Mouse (Mus musculus): ENCODE data around the gene Iqcf1. TPM values are rescaled to one million over a fixed set of nuclear protein-coding genes. Genes with fewer than 3 reads are reported as not detected.

The Iqcf1 gene
- total RNA-seq, 2 experiments from 2014 or later: not detected

DNA sequence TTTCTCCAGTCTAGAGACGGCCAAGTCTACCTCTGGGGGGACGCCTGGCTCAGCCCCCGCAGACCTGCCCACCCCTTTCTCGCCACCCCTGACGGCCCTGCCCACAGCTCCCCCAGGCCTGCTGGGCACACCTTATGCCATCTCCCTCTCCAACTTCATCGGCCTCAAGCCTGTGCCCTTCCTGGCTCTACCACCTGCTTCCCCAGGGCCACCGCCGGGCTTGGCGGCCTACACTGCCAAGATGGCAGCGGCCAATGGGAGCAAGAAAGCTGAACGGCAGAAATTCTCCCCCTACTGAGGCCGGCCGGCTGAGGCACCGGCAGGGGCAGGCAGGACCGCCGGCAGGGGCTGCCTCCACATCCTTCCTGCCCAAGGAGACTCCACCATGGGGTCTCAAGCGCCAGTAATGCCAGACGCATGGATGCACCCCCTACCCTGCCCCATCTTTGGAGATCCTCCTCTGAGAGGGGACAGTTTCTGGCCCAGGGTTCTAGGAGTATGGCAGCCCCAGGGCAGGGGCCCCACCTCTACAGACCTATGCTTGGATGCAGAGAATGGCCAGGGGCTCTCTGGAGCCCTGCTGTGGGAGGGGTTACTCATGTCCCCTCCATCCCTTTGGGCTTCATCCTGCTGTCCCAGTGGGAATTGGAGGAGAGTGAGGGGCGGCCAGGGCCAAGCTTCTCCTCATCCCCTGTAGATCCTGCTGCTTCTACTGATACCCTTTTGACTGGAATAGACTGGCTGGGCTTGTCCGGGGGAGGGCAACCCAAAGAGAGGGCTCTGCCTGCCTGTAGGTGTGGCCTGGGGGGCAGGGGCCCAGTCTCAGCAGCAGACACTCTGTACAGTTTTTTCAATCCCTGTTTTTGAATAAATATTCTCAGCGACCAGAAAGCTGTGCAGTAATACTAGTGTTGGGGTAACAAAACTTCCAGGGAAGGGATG lies 36.4 kb upstream of the Iqcf1 start:
- intact Hi-C loops (cut with DNase I): no loop called here
- DNase-seq (ENCODE audit: low spot score in 2 of 2): no peak

DNA sequence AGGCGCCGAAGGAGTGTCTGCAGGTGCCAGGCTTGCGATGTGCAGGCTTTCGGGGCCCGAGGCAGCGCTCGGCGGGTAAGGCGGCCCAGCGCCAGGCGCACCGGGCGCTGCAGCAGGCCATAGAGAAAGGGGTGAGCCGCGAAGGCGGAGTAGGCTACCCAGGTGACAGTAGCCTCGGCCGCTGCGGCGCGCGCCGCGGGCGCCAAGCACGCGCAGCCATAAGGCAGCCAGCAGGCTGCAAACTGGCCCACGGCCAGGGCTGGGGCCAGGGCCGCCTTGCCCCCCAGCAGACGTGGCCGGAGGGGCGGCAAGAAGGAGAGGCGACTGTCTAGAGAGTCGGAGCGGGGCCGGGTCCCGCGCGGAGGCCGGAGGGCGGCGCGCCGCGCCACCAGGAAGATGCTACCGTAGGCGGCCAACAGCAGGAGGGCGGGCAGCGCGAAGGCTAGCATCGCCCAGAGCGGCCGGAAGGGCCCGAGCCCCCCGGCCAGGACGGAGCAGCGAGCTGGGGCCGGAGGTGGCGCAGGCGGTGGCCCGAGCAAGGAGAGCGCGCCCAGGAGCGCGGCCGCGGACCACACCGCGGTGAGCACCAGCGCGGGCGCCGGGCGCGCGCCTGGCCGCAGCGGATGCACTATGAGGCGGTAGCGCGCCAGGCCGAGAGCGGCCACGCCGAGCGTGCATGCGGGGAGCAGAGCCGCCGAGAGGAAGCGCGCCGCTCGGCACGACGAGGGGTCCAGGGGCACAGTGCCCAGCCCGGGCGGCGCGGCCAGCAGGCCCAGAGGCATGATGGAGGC lies 34.8 kb upstream of the Iqcf1 start:
- intact Hi-C loops (cut with DNase I): no loop called here

DNA sequence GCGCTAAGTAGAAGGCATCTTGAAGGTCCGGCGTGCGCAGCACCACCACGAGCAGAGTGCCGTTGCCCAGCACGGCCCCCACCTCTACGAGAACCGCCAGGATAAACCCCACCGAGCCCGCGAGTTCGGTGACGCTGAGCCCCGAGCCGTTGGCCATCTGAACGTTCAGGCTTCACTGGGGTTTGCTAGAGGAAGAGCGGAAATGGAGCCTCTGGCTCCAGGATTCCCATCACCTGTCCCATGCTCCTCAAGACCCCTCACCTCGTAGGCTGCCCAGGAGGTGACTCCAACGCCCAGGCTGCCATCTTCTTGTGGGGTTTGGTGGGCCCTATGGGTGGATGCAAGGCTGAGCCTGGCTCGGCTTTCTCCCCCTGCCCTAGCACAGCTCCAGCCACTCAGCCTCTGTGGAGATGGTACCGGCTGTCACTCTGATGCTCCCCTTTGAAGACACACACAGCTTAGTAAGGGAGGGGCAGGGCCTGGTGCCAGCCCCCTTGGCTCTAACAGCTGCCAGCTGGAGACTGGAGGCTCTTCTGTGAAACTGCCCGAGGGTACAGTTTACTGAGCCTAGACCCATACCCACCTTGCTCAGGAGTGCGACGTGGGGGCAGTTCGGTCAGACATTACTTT lies 34.1 kb upstream of the Iqcf1 start, which contains the start of gene Gpr62:
Gene Gpr62, minus strand, starts transcription at position 368 of the 630 bp plus-strand sequence.
- intact Hi-C loops (cut with DNase I): no loop called here
- peak in 1 of 2 experiments; percentile 48 for DNase-seq (ENCODE audit: low spot score in 2 of 2)

More for the DNA sequence above, 34.8 kb upstream of the Iqcf1 start:
- DNase-seq (ENCODE audit: low spot score in 2 of 2): peak; percentile 79 to 83

DNA sequence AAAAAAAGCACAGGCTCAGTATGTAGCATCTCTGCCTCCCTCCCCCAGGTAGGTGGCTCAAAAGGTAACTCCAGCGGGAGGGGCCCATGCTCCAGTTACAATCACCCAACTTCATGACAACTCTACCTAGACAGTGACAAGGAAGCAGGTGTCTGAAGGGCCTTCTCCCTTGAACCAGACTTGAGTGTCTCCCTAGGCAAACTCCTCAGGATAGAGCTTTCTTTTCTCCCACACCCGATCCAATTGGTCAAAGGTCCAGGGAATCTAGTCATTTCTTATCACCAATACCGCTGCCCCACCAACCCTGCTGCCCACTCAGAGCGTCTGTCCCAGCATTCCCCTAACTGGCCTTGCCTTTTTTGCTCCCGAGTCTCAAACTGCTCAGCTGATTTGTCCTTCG lies 33.0 kb upstream of the Iqcf1 start:
- intact Hi-C loops (cut with DNase I): no loop called here

DNA sequence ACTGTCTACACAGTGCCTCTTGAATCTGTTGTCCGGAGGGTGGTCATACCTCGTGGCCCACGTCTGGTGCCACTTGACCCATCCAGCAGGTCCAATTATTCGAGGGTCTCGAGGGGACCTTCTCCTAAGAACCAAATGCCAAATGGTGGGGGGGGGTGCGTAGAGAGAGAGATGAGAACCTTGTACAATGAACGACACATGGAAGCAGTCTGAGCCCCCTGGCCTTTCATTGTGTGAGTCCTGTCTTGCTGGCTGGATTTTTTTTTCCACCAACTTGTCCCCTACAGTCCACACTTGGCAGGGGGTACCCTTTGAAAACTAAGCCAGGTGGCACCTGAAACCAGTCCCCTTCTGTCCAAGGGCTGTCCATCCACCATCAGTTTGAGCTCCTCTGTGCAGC lies 32.0 kb upstream of the Iqcf1 start:
- no peak for DNase-seq (ENCODE audit: low spot score in 2 of 2)
- intact Hi-C loops (cut with DNase I): no loop called here

More for the DNA sequence above, 33.0 kb upstream of the Iqcf1 start:
- DNase-seq (ENCODE audit: low spot score in 2 of 2): no peak

DNA sequence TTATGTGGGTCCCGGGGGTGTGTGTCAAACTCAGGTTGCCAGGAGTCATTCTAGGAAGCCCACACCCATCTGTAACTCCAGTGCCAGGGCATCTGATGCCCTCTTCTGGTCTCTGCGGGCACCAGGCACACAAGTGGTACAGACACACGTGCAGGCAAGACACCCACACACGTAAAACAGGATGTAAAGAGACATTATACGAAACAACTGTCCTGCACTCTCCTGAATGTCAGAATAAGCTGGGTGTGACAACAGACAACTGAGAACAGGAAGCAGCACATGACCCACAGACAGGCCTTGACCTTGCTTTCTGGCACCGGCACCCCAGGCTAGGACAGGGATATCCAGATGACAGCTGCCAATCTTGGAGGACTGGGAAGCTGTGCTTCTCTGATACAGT lies 30.4 kb upstream of the Iqcf1 start:
- no peak for DNase-seq (ENCODE audit: low spot score in 2 of 2)
- intact Hi-C loops (cut with DNase I): no loop called here

DNA sequence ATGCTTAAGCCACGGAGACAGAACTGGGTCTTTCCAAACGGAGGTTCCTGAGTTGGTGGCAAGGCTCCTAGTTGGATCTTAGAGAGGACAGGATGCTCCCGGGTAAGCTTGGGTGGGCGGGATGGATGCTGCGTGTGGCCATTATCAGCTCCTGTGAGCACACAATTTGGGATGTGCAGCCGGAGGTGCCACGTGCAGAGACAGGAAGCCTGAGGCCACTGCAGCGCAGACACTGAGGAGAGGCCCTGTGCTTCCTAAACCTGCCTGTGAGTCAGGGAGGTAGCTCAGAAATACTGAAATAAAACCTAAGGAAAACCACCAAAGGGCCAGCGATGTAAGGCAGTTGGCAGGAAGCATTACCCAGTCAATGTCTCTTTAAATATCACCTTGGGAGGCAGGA lies 30.0 kb upstream of the Iqcf1 start:
- intact Hi-C loops (cut with DNase I): no loop called here
- DNase-seq (ENCODE audit: low spot score in 2 of 2): no peak

DNA sequence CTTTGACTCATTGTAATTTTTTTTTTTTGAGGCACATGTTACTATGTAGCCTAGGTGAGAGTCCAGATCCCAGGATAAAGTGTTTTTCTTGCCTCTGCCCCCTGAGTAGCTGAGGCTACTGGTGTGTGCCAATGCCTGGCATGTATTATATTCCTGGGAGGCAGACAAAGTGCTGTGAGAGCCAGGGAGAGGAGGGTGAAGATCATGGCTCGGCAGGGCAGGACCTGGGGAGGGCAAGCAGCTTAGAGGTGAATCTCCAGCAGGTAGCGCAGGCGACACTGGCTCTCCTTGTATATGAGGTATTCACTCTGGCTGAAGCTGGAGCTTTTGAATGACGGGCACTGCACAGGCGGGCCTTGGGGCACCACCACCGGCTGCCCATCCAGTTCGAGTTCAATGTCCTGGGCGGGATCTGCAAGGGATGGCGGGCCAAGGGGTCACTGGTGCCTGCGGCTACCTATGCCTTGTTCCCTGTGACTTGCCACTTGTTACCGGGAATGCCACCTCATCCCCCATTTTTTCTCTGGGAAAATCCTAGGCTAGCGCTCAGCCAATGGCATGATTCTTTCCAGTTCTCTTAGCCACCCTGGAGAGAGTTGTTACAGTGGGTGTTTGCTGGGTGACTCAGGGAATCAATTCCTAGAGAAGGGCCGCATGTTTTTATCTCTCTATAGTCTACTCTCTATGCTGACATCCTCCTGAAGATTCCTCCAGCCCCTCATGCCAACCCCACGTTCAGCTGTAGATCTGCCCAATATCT lies 28.6 kb upstream of the Iqcf1 start:
- intact Hi-C loops (cut with DNase I): no loop called here
- DNase-seq (ENCODE audit: low spot score in 2 of 2): peak in 1 of 2 experiments; percentile 18

DNA sequence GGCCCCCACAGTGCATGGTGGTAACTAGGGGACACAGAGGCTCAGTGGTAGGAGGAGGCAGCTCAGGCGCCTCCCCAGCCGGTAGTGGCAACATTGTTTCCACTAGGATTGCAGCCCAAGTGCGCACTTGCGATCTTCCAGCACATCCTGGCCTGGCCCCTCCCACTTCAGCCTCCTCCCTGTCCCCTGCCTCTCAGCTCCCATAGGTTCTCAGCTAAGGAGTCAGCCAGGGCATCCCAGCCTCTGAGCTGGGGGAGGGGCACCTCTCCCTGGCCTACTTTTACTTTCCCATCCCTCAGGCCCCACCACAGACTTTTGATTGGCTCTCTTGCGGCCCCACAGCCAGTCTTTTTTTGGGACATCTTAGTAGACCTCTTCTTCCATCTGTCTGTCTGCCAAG lies 27.9 kb upstream of the Iqcf1 start:
- intact Hi-C loops (cut with DNase I): no loop called here
- DNase-seq (ENCODE audit: low spot score in 2 of 2): peak in 1 of 2 experiments; percentile 42

DNA sequence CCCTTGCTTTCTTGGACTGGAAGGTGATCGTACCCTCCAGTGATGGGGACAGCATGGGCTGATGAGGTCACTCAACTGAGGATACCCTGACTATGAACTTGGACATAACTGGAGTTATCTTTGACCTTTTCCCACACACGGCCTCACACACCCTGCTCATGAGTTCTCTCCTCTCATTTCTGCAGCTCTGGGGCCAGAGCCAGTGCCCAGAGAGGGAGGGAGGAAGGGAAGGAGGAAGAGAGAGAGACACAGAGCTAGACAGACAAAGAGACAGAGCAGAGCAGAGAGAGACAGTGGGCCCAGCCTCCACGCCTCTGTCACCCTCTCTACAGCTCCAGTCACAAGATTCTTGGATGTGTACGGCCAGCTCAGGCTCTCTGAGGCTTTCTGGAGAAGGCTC lies 27.4 kb upstream of the Iqcf1 start:
- DNase-seq (ENCODE audit: low spot score in 2 of 2): peak in 1 of 2 experiments; percentile 19
- intact Hi-C loops (cut with DNase I): no loop called here

DNA sequence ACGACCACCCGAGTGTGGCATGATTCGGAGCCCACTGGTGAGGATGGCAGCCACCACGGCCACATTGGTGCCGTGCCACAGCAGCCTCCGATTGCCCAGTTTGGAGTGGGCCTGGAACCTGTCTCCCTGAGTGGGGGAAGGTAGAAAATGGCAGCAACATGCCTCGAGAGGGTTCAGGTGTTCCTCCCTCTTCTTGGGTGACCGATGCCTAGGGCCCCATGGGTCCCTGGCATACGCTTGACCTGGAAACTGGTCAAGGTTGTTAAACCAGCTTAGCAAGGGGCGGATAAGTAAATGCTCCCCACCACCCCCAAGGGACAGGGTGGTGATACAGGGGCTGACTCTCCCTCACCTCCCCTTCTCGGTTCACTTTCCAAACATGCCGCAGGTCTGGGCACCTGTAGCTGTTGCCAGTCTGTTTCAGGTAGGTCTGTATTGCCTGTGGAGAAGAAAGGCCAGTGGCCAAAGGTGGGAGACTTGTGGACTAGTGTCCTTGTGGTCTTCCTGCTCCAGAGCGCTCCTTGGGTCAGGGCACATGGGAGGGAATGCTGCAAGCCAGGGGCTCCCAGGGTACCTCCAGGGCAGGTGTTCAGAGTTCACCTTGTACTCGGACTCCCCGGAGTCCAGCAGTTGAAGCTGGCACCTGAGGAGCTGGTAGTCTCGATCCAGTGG lies 26.6 kb upstream of the Iqcf1 start:
- intact Hi-C loops (cut with DNase I): no loop called here
- DNase-seq (ENCODE audit: low spot score in 2 of 2): peak in 1 of 2 experiments; percentile 3

DNA sequence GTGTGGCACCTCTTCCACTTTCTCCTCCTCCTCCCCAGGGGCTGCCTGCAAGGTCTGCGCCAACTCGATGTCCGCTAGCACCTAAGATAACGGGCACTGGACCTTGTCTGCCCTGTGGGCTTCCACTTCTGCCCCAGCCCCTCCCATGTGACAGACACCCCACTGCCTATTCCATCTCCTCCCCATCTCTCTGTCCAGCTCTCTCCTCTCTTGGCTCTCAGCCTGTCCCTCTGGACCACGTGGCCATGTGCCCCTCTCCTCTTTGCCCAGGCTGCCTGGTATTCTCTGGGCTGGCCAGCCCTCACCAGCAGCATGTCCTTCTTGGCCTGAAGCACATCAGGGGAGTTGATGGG lies 26.0 kb upstream of the Iqcf1 start:
- no peak for DNase-seq (ENCODE audit: low spot score in 2 of 2)
- intact Hi-C loops (cut with DNase I): no loop called here

DNA sequence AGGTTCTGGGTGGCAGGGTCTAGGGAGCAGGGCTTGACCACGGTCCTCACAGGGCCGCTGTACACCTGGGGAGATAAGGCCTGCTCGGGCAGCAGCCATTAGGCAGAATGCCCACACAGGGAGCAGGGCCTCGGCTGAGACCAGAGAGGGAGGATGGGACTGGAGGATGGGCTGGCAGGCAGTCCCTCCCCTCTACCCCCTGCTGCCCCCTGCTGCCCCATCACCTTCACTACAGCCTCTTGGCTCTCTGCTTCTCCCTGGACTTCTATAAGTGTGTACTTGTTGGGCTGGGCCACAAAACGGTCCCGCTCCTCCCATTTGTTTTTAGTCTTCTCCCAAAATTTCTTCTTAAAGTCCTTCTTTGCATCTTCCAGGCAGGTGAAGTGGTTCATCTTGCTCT lies 25.3 kb upstream of the Iqcf1 start:
- intact Hi-C loops (cut with DNase I): no loop called here
- DNase-seq (ENCODE audit: low spot score in 2 of 2): peak in 1 of 2 experiments; percentile 45

DNA sequence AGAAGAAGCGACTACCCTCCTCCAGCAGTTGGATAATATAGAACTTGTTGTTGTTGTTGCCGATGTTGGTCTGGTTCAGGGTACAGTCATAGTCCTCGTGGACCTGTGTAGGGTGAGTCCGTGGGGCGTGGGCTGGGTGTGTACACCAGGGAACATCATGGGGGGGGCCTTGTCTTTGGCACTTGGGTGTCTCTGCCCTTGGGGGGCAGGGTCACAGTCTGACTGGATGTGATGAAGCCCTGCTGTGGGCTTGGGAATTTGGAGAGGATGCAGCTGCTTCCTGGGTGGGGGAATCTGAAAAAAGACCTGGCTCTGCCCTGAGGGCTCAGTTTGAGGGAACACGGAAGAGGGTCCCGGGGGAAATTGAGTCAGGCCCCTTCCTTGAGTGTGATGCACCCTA lies 24.7 kb upstream of the Iqcf1 start:
- intact Hi-C loops (cut with DNase I): loop anchor here (5.0 kb wide), 1 partner anchor 188 kb away; no protein-coding TSS in a partner anchor
- DNase-seq (ENCODE audit: low spot score in 2 of 2): no peak

DNA sequence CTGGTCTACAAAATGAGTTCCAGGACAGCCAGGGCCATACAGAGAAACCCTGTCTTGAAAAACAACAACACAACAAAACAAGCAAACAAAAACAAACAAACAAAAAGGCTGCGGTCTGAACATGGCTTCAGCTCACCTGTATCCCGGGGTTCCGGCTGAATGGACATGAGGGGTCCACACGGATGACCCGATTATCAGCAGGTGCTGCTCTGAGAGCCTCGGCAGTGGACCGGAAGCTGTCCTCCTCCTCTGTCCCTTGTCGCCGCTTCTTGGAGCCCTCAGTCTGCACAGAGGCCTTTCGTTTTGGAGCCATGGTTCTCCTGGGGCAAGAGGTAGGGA lies 24.1 kb upstream of the Iqcf1 start, which contains the start of gene Rrp9:
Gene Rrp9, plus strand, starts transcription at position 301 of the 339 bp plus-strand sequence.
- intact Hi-C loops (cut with DNase I): loop anchor here (2.0 to 5.0 kb wide), 3 partner anchors 27 to 188 kb away; partner anchors contain the start of gene Rpl29
- no peak for DNase-seq (ENCODE audit: low spot score in 2 of 2)

DNA sequence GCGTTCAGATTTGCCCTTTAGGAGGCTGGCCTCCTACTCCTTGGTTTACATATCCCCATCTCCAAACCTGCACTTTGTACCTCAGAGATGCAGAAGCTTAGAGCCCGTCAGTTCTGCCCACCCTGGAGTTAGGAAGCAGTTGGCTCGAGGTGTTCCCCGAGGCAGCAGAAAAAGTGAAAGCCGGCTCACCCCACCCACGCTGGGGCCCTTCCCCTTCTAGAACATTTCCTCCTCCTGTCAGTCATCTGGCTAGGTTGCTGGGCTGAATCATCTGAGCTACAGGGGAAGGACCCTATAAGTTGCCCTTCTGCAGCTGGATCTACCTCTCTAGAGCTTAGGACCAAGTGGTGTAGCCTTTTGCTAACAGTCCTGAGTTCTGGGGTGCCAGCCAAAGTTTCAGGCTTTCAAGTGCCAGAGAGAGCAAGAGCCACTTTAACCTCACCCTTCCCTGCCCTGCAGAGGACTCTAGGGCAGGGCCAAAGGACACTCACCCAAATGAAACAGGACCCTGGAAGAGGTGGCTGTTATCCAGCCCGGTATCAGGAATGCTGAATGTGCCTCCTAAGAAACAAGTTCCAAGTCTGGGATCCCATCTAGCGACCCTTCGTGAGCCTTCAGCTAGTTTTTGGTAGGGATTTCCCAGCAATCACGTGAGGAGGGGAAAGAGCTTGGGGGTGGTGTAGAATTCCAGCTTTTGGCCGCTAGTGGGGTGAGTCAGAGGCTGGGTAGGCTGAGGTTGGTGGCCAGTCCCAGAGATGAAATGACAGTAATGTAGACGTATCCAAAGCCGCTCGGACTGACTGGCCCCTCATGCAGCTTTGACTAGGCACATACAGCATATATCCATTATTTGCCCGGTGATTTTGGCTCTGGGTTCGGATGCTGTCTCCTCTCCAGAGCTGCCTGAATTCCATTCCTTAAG lies 23.5 kb upstream of the Iqcf1 start:
- DNase-seq (ENCODE audit: low spot score in 2 of 2): no peak

DNA sequence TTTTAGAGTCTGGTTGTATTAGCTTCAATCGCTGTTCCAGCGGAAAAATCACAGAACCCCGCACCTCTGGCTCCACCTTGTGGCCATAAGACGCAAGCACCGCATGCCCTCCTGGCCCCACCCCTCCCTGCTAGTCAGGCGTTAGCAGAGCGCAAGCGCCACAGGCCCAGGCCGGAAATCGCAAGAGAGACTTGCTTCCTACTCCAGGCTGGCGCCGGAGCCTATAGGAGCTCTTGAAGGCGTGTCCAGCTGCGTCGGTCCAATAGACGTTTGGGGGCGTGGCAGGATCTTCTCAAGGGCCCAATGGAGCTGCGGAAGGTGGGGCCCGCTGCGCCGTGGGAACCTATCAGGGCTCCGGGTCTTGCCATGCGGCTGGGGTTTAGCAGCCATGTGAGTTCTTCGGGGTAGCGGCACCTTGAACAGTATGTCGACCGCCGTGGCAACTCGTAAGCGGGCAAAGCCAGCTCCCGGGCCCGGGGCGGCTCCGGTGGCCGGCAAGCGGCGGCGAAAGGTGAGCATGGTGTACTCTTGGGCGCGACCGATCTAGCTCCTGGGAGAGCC lies 22.8 kb upstream of the Iqcf1 start, which contains the start of gene Parp3:
Gene Parp3, minus strand, starts transcription at position 26 of the 561 bp plus-strand sequence.
- DNase-seq (ENCODE audit: low spot score in 2 of 2): peak; percentile 99 to 100
- intact Hi-C loops (cut with DNase I): loop anchor here (2.0 to 5.0 kb wide), 3 partner anchors 28 to 190 kb away; partner anchors contain the start of gene Rpl29

More for the DNA sequence above, 23.5 kb upstream of the Iqcf1 start:
- intact Hi-C loops (cut with DNase I): loop anchor here (2.0 to 5.0 kb wide), 3 partner anchors 27 to 189 kb away; partner anchors contain the start of gene Rpl29
